Mouse (Mus musculus) myocyte (in vitro differentiated cells): ENCODE measurements around the gene Ndst4. TPM values are rescaled to one million over a fixed set of nuclear protein-coding genes. Genes with fewer than 3 reads are reported as not detected.

Source experiments
- H3K27me3 ChIP-seq: one replicate; pipeline ENCODE4 v1.6.1; 2011; ENCODE audit not compliant: control insufficient read depth, insufficient read depth, insufficient read length
- H3K36me3 ChIP-seq: one replicate; pipeline ENCODE4 v1.6.1; 2011; ENCODE audit not compliant: control insufficient read depth, insufficient read depth
- H3K4me2 ChIP-seq: one replicate; pipeline ENCODE4 v1.6.1; 2011; ENCODE audit warnings: low read depth, control low read depth
- H3K4me3 ChIP-seq: one replicate; pipeline ENCODE4 v1.5.1; 2011; ENCODE audit warnings: mild to moderate bottlenecking, control low read depth, moderate library complexity
- H3K79me2 ChIP-seq: one replicate; pipeline ENCODE4 v1.6.1; 2011; ENCODE audit not compliant: control insufficient read depth, insufficient read depth
- H3ac ChIP-seq: one replicate; pipeline ENCODE4 v1.6.1; 2011; ENCODE audit not compliant: control insufficient read depth, insufficient read length
- CEBPB ChIP-seq: IDR thresholded peaks from 2 replicates; pipeline ENCODE4 v1.6.1; 2011; ENCODE audit warnings: mild to moderate bottlenecking, moderate library complexity; ENCODE audit not compliant: poor library complexity, insufficient read depth, severe bottlenecking
- E2F4 ChIP-seq: IDR thresholded peaks from one replicate; pipeline ENCODE4 v1.6.1; 2011; ENCODE audit warnings: mild to moderate bottlenecking, control low read depth, moderate library complexity; ENCODE audit not compliant: insufficient read depth
- MAX ChIP-seq: IDR thresholded peaks from one replicate; pipeline ENCODE4 v1.6.1; 2011; ENCODE audit warnings: low read depth, mild to moderate bottlenecking, control low read depth
- MYOD1 ChIP-seq, 3 experiments: IDR thresholded peaks; one replicate each; pipeline ENCODE4 v1.6.1; 2011; ENCODE audit warnings: control low read depth in 2 of 3, low read depth in 2 of 3, mild to moderate bottlenecking in 2 of 3, moderate library complexity in 1 of 3; ENCODE audit not compliant: insufficient read length in 2 of 3, control insufficient read depth in 1 of 3
- MYOG ChIP-seq, 3 experiments: IDR thresholded peaks; one replicate each; pipeline ENCODE4 v1.6.1; 2011; ENCODE audit warnings: control low read depth in 2 of 3, low read depth in 2 of 3, mild to moderate bottlenecking in 2 of 3; ENCODE audit not compliant: insufficient read length in 2 of 3, control insufficient read depth in 1 of 3, insufficient read depth in 1 of 3
- POLR2A ChIP-seq: IDR thresholded peaks from one replicate; pipeline ENCODE4 v1.6.1; 2011; ENCODE audit warnings: low read depth, mild to moderate bottlenecking, control low read depth, moderate library complexity; ENCODE audit not compliant: insufficient read length
- POLR2AphosphoS2 ChIP-seq: IDR thresholded peaks from one replicate; pipeline ENCODE4 v1.6.1; 2011; ENCODE audit warnings: low read depth, control low read depth; ENCODE audit not compliant: insufficient read length
- REST ChIP-seq: IDR thresholded peaks from one replicate; pipeline ENCODE4 v1.6.1; 2011; ENCODE audit warnings: mild to moderate bottlenecking, control low read depth, moderate library complexity; ENCODE audit not compliant: insufficient read depth, insufficient read length
- SRF ChIP-seq: IDR thresholded peaks from one replicate; pipeline ENCODE4 v1.6.1; 2011; ENCODE audit warnings: low read depth; ENCODE audit not compliant: control insufficient read depth, insufficient read length
- TCF12 ChIP-seq: IDR thresholded peaks from one replicate; pipeline ENCODE4 v1.6.1; 2011; ENCODE audit warnings: mild to moderate bottlenecking, control low read depth; ENCODE audit not compliant: poor library complexity, insufficient read depth, severe bottlenecking
- TCF3 ChIP-seq: IDR thresholded peaks from one replicate; pipeline ENCODE4 v1.6.1; 2011; ENCODE audit warnings: low read depth, control low read depth; ENCODE audit not compliant: insufficient read length
- USF1 ChIP-seq: IDR thresholded peaks from one replicate; pipeline ENCODE4 v1.6.1; 2011; ENCODE audit warnings: low read depth, mild to moderate bottlenecking, control low read depth, moderate library complexity
- polyA plus RNA-seq: library from polyadenylated mRNA; unstranded; fragments of >200 nt; fragmentation: generic; extraction: Trizol; gene quantifications from one replicate; pipeline ENCODE4 v1.2.1, GENCODE M21; 2012; ENCODE audit warnings: missing spikeins

The Ndst4 gene
- polyA plus RNA-seq, 1 experiment, result 0.53 TPM

GRCm38 (mm10) chr3:125722953-125723352 lies 319.1 kb downstream of the Ndst4 start:
- TF ChIP-seq POLR2AphosphoS2 (no peak), E2F4 (no peak), CEBPB (no peak), REST (no peak), MAX (no peak), POLR2A (no peak), TCF3 (no peak), MYOG (IDR thresholded peaks at IDR 0.05; ENCODE audit: control insufficient read depth in 1 of 3, insufficient read depth in 1 of 3, insufficient read length in 2 of 3, low read depth in 2 of 3) (no peak), SRF (no peak), USF1 (no peak), TCF12 (no peak), MYOD1 (IDR thresholded peaks at IDR 0.05; ENCODE audit: control insufficient read depth in 1 of 3, insufficient read length in 2 of 3, low read depth in 2 of 3) (no peak)
- H3K79me2 ChIP-seq, result no peaks in the 10 kb centered on the region
- no peaks in the 10 kb centered on the region for H3K27me3 ChIP-seq
- H3K36me3 ChIP-seq, result no peaks in the 10 kb centered on the region
- H3K4me2 ChIP-seq, result no peak overlapping the region
- H3ac ChIP-seq, result no peak overlapping the region
- H3K4me3 ChIP-seq, result no peak overlapping the region

- no peak overlapping the region for H3K4me2 ChIP-seq
- no peak overlapping the region for H3K4me3 ChIP-seq
- H3K36me3 ChIP-seq, result no peaks in the 10 kb centered on the region
- H3K79me2 ChIP-seq, result no peaks in the 10 kb centered on the region
- H3K27me3 ChIP-seq, result no peaks in the 10 kb centered on the region
- TF ChIP-seq POLR2A, result no peak
- no peak overlapping the region for H3ac ChIP-seq
These were observed 331.1 kb downstream of the Ndst4 start for GRCm38 (mm10) chr3:125734945-125735344.

GRCm38 (mm10) chr3:125744468-125745141 lies 340.7 kb downstream of the Ndst4 start:
- Histone ChIP-seq H3K27me3 (no peaks in the 10 kb centered on the region), H3K4me2 (no peak overlapping the region), H3K36me3 (no peaks in the 10 kb centered on the region), H3K4me3 (no peak overlapping the region), H3K79me2 (no peaks in the 10 kb centered on the region), H3ac (no peak overlapping the region)
- TF ChIP-seq POLR2AphosphoS2, result no peak
- TF ChIP-seq USF1, result no peak
- no peak for TF ChIP-seq MAX
- no peak for TF ChIP-seq CEBPB
- no peak for TF ChIP-seq E2F4
- TF ChIP-seq MYOD1 (IDR thresholded peaks at IDR 0.05; ENCODE audit: control insufficient read depth in 1 of 3, insufficient read length in 2 of 3, low read depth in 2 of 3), result no peak
- TF ChIP-seq REST, result no peak
- no peak for TF ChIP-seq TCF3
- no peak for TF ChIP-seq TCF12
- no peak for TF ChIP-seq POLR2A
- no peak for TF ChIP-seq MYOG (IDR thresholded peaks at IDR 0.05; ENCODE audit: control insufficient read depth in 1 of 3, insufficient read depth in 1 of 3, insufficient read length in 2 of 3, low read depth in 2 of 3)
- TF ChIP-seq SRF, result no peak

DNA sequence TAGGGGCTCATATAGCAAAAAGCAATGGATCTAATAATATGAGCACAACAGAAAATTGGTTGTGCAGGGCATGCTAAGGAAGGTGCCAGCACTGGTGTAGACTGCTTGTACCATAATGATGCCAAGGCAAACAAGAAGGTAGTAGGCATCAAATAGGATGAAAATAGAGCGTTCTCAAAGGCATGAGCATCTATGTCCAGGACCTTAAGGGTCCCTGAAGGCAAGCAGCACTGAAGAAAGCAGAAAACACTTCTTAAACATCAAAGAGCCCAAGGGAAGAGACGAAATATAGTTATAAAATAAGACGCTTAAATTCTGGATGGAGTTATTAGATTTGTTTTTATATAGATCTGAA lies 341.2 kb downstream of the Ndst4 start:
- no peak for TF ChIP-seq USF1
- TF ChIP-seq REST, result no peak
- no peak for TF ChIP-seq MYOD1 (IDR thresholded peaks at IDR 0.05; ENCODE audit: control insufficient read depth in 1 of 3, insufficient read length in 2 of 3, low read depth in 2 of 3)
- no peak for TF ChIP-seq CEBPB
- TF ChIP-seq POLR2A, result no peak
- no peak for TF ChIP-seq POLR2AphosphoS2
- TF ChIP-seq MAX, result no peak
- TF ChIP-seq MYOG (IDR thresholded peaks at IDR 0.05; ENCODE audit: control insufficient read depth in 1 of 3, insufficient read depth in 1 of 3, insufficient read length in 2 of 3, low read depth in 2 of 3), result no peak
- TF ChIP-seq TCF3, result no peak
- TF ChIP-seq E2F4, result no peak
- TF ChIP-seq TCF12, result no peak
- no peak for TF ChIP-seq SRF
- no peaks in the 10 kb centered on the region for H3K79me2 ChIP-seq
- H3K4me2 ChIP-seq, result no peak overlapping the region
- H3K4me3 ChIP-seq, result no peak overlapping the region
- H3ac ChIP-seq, result no peak overlapping the region
- H3K27me3 ChIP-seq, result no peaks in the 10 kb centered on the region
- no peaks in the 10 kb centered on the region for H3K36me3 ChIP-seq

DNA sequence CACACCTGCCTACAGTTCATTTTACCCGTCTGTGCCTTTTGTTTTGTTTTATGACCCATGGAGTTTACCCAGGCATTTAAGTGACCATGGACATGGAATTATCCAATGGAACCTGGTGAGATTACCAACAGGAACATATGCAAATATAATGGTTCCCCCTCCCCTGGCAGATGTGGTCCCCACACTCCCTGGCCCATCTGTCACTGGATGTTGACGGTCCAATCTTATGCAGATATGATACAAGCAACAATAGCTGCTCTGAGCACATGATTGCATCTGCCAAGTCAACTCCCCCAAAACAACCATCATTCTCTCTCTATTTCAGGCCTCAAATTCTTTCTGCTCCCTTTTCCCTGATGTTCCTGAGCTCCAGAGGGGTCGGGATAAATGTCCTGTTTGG lies 342.5 kb downstream of the Ndst4 start:
- no peak for TF ChIP-seq MYOG (IDR thresholded peaks at IDR 0.05; ENCODE audit: control insufficient read depth in 1 of 3, insufficient read depth in 1 of 3, insufficient read length in 2 of 3, low read depth in 2 of 3)
- no peak for TF ChIP-seq REST
- H3K4me3 ChIP-seq, result no peak overlapping the region
- H3K36me3 ChIP-seq, result no peaks in the 10 kb centered on the region
- no peak overlapping the region for H3K4me2 ChIP-seq
- H3ac ChIP-seq, result no peak overlapping the region
- H3K27me3 ChIP-seq, result no peaks in the 10 kb centered on the region
- no peaks in the 10 kb centered on the region for H3K79me2 ChIP-seq
